9 mouse cellular contexts compared by ENCODE assay signal in genomic region chr10:93640953-93641820, GRCm38 (mm10). TPM values are rescaled to one million over a fixed set of nuclear protein-coding genes. Genes with fewer than 3 reads are reported as not detected.
DNase-seq lines count a peak whose midpoint lies in the region; ATAC-seq and TF ChIP-seq lines count a peak whose summit lies in the region.
"Had no signal": no experiment of that assay in that cellular context is flagged by ENCODE, and none has a peak within 500 bp of the region (broad histone marks: within the 10 kb centered on the region; RNA-seq: fewer than 3 reads in every experiment).

No protein-coding gene starts in this region.

- WGBS in forebrain, postnatal 0 days, result 0% methylated on average over 63 of the region's 73 CpGs
- WGBS in hindbrain, embryonic 14.5 days, result under 1% methylated on average over 63 of the region's 73 CpGs
- under 1% methylated on average over 53 of the region's 73 CpGs for WGBS in limb, embryonic 15.5 days
- WGBS in midbrain, embryonic 15.5 days, result under 1% methylated on average over 56 of the region's 73 CpGs

- no peaks in the 10 kb centered on the region for H3K9me3 ChIP-seq in forebrain, postnatal 0 days (ENCODE audit: low read length)
- no peaks in the 10 kb centered on the region for H3K9me3 ChIP-seq in hindbrain, embryonic 14.5 days (ENCODE audit: control insufficient read depth, low read length)
- no peaks in the 10 kb centered on the region for H3K9me3 ChIP-seq in limb, embryonic 15.5 days
- no peaks in the 10 kb centered on the region for H3K9me3 ChIP-seq in midbrain, embryonic 15.5 days

- no peaks in the 10 kb centered on the region; the same call in 1 of the 2 replicates for H3K27me3 ChIP-seq in forebrain, postnatal 0 days (ENCODE audit: insufficient read depth, low read length)
- H3K27me3 ChIP-seq in hindbrain, embryonic 14.5 days (ENCODE audit: control insufficient read depth, insufficient read depth, low read length), result no peaks in the 10 kb centered on the region
- H3K27me3 ChIP-seq in limb, embryonic 15.5 days, result peaks cover 15% of the 10 kb centered on the region
- no peaks in the 10 kb centered on the region for H3K27me3 ChIP-seq in midbrain, embryonic 15.5 days (replicated peaks)

- peak; percentile 62 for ATAC-seq in forebrain, postnatal 0 days
- ATAC-seq in hindbrain, embryonic 14.5 days (ENCODE audit: low FRiP score), result peak; percentile 74
- peak; percentile 35; the same call in 1 of the 2 replicates for ATAC-seq in limb, embryonic 15.5 days (ENCODE audit: insufficient number of reproducible peaks, low FRiP score, low TSS enrichment, low read depth)
- peak; percentile 72 for ATAC-seq in midbrain, embryonic 15.5 days (replicated peaks)

- H3K4me2 ChIP-seq in forebrain, postnatal 0 days (ENCODE audit: low read depth), result peak overlapping the region; percentile 98
- peak overlapping the region; percentile 99 for H3K4me2 ChIP-seq in hindbrain, embryonic 14.5 days (replicated peaks)
- H3K4me2 ChIP-seq in limb, embryonic 15.5 days, result peak overlapping the region; percentile 99
- H3K4me2 ChIP-seq in midbrain, embryonic 15.5 days, result peak overlapping the region; percentile 97

- H3K9ac ChIP-seq in forebrain, postnatal 0 days, result peak overlapping the region; percentile 65
- peak overlapping the region; percentile 81 for H3K9ac ChIP-seq in hindbrain, embryonic 14.5 days
- H3K9ac ChIP-seq in limb, embryonic 15.5 days, result peak overlapping the region; percentile 76
- peak overlapping the region; percentile 82 for H3K9ac ChIP-seq in midbrain, embryonic 15.5 days

- DNase-seq in right cerebral cortex, postnatal 10 days (ENCODE audit: low spot score in 2 of 2), result peak; percentile 33 to 40
- DNase-seq in right cerebral cortex, postnatal 36 days (ENCODE audit: low spot score in 2 of 2), result no peak
- DNase-seq in cerebellum, adult 8-10 months, result peak; percentile 75
- DNase-seq in forebrain, postnatal 0 days, result peak; percentile 59
- peak; percentile 42 for DNase-seq in hindbrain, embryonic 14.5 days (ENCODE audit: low spot score)
- peak; percentile 27 for DNase-seq in urinary bladder, postnatal 14 days (ENCODE audit: low spot score)

- H3K27ac ChIP-seq in forebrain, postnatal 0 days (ENCODE audit: low read depth, low read length), result peak overlapping the region; percentile 29; the same call in 1 of the 2 replicates
- H3K27ac ChIP-seq in hindbrain, embryonic 14.5 days, result peak overlapping the region; percentile 71
- peak overlapping the region; percentile 22; the same call in 1 of the 2 replicates for H3K27ac ChIP-seq in limb, embryonic 15.5 days
- H3K27ac ChIP-seq in midbrain, embryonic 15.5 days, result peak overlapping the region; percentile 82
- H3K27ac ChIP-seq: macrophage had no signal

- no peaks in the 10 kb centered on the region for H3K36me3 ChIP-seq in forebrain, postnatal 0 days (ENCODE audit: insufficient read depth)
- H3K36me3 ChIP-seq in hindbrain, embryonic 14.5 days (replicated peaks; ENCODE audit: control insufficient read depth, insufficient read depth), result 0 out of 2 replicates have a peak, but pooled peaks cover 6% of the 10 kb centered on the region
- no peaks in the 10 kb centered on the region for H3K36me3 ChIP-seq in limb, embryonic 15.5 days
- H3K36me3 ChIP-seq in midbrain, embryonic 15.5 days (replicated peaks), result no peaks in the 10 kb centered on the region

- H3K4me3 ChIP-seq in forebrain, postnatal 0 days (ENCODE audit: low read depth, low read length), result peak overlapping the region; percentile 65
- H3K4me3 ChIP-seq in hindbrain, embryonic 14.5 days (replicated peaks; ENCODE audit: low read length), result peak overlapping the region; percentile 89
- peak overlapping the region; percentile 75 for H3K4me3 ChIP-seq in limb, embryonic 15.5 days
- peak overlapping the region; percentile 92 for H3K4me3 ChIP-seq in midbrain, embryonic 15.5 days

- H3K4me1 ChIP-seq in forebrain, postnatal 0 days (ENCODE audit: insufficient read depth), result no peaks in the 10 kb centered on the region; the same call in 1 of the 2 replicates
- peaks cover 5% of the 10 kb centered on the region for H3K4me1 ChIP-seq in hindbrain, embryonic 14.5 days (replicated peaks; ENCODE audit: control insufficient read depth, insufficient read depth, low read length)
- H3K4me1 ChIP-seq in limb, embryonic 15.5 days, result peaks cover 33% of the 10 kb centered on the region
- peaks cover 25% of the 10 kb centered on the region for H3K4me1 ChIP-seq in midbrain, embryonic 15.5 days

- TF ChIP-seq CTCF in forebrain, postnatal 0 days (IDR thresholded peaks at IDR 0.05; ENCODE audit: low read depth), result no peak

RNA-seq across cellular contexts. Expression of gene Ntn4, which starts 0.7 kb away (rescaled TPM):
- total RNA-seq in forebrain, postnatal 0 days (2014; rRNA removed), result 4.3 and 6.1 TPM in 2 replicates
- polyA plus RNA-seq in forebrain, postnatal 0 days (2015; fragmentation: Nextera tagmentation; extraction: Ambion mirVana), result 0.40 and 1.2 TPM in 2 replicates
- 0.70 and 0.76 TPM in 2 replicates for polyA plus RNA-seq in hindbrain, embryonic 14.5 days (2014; fragmentation: Nextera tagmentation; extraction: Ambion mirVana)
- 0.43 and 1.2 TPM in 2 replicates for polyA plus RNA-seq in limb, embryonic 15.5 days (2015; fragmentation: Nextera tagmentation; extraction: Ambion mirVana)
- 1.2 and 1.8 TPM in 2 replicates for polyA plus RNA-seq in midbrain, embryonic 15.5 days (2015; fragmentation: Nextera tagmentation; extraction: Ambion mirVana)

RNA-seq across cellular contexts. Expression of gene Snrpf, which starts 51.7 kb away (rescaled TPM):
- 48.4 and 50.2 TPM in 2 replicates for total RNA-seq in forebrain, postnatal 0 days (2014; rRNA removed)
- polyA plus RNA-seq in forebrain, postnatal 0 days (2015; fragmentation: Nextera tagmentation; extraction: Ambion mirVana), result 68.5 and 85.3 TPM in 2 replicates
- 63.5 and 72.6 TPM in 2 replicates for polyA plus RNA-seq in hindbrain, embryonic 14.5 days (2014; fragmentation: Nextera tagmentation; extraction: Ambion mirVana)
- 96.3 and 98.8 TPM in 2 replicates for polyA plus RNA-seq in limb, embryonic 15.5 days (2015; fragmentation: Nextera tagmentation; extraction: Ambion mirVana)
- 59.1 and 60.3 TPM in 2 replicates for polyA plus RNA-seq in midbrain, embryonic 15.5 days (2015; fragmentation: Nextera tagmentation; extraction: Ambion mirVana)

Comparison
In these comparisons a context has a peak if more than half of its experiments do, and no peak if none do; other contexts are left out.
1. DNase-seq: peak in right cerebral cortex, postnatal 10 days (2 of 2), cerebellum, adult 8-10 months (single experiment), forebrain, postnatal 0 days (single experiment), hindbrain, embryonic 14.5 days (single experiment) and urinary bladder, postnatal 14 days (single experiment); none in right cerebral cortex, postnatal 36 days (0 of 2).
2. H3K27ac ChIP-seq: peak in every context shown above with its lines; median percentile 82 in midbrain, embryonic 15.5 days; 71 in hindbrain, embryonic 14.5 days; 29 in forebrain, postnatal 0 days; 22 in limb, embryonic 15.5 days.
3. Peak in every context shown above with its lines, with median percentiles within 50 percentile points of each other: ATAC-seq, H3K4me2 ChIP-seq, H3K4me3 ChIP-seq and H3K9ac ChIP-seq.